Mouse (Mus musculus) kidney, adult 8-10 months (tissue): ENCODE measurements around the gene Crebrf.

Experiments
- DNase-seq, 2 experiments: peaks; one replicate each; pipeline ENCODE4 v3.0.0; 2022

The Crebrf gene

GRCm38 (mm10) chr17:26715271-26715758 is at the start of gene Crebrf:
Gene Crebrf, plus strand, starts transcription at chr17:26715650.
- peak; percentile 98 to 99 for DNase-seq

GRCm38 (mm10) chr17:26671268-26671667 is 44.2 kb upstream of the Crebrf start:
- no peak for DNase-seq

- no peak for DNase-seq
These were observed 39.6 kb upstream of the Crebrf start for GRCm38 (mm10) chr17:26675845-26676244.

- DNase-seq = peak; percentile 91 to 94
These were observed 39.2 kb upstream of the Crebrf start for GRCm38 (mm10) chr17:26676252-26676615.

- peak; percentile 58 to 66 for DNase-seq
These were observed 38.7 kb upstream of the Crebrf start for GRCm38 (mm10) chr17:26676616-26677376.

- DNase-seq = peak; percentile 41 to 70
These were observed 37.5 kb upstream of the Crebrf start for GRCm38 (mm10) chr17:26677711-26678637.

- DNase-seq = no peak
These were observed 34.2 kb upstream of the Crebrf start for GRCm38 (mm10) chr17:26681276-26681675.

GRCm38 (mm10) chr17:26686334-26687000 is 29.0 kb upstream of the Crebrf start:
- peak in 1 of 2 experiments; percentile 29 for DNase-seq

- DNase-seq = no peak
These were observed 26.4 kb upstream of the Crebrf start for GRCm38 (mm10) chr17:26688795-26689735.

GRCm38 (mm10) chr17:26689810-26690209 is 25.6 kb upstream of the Crebrf start:
- no peak for DNase-seq

- DNase-seq = no peak
These were observed 25.2 kb upstream of the Crebrf start for GRCm38 (mm10) chr17:26690236-26690635.

- DNase-seq = peak; percentile 36 to 45
These were observed 24.3 kb upstream of the Crebrf start for GRCm38 (mm10) chr17:26691110-26691509.

- no peak for DNase-seq
These were observed 22.0 kb upstream of the Crebrf start for GRCm38 (mm10) chr17:26693424-26693823.

- no peak for DNase-seq
These were observed 21.3 kb upstream of the Crebrf start for GRCm38 (mm10) chr17:26694171-26694570.

- DNase-seq = no peak
These were observed 20.3 kb upstream of the Crebrf start for GRCm38 (mm10) chr17:26695193-26695592.

- peak in 1 of 2 experiments; percentile 27 for DNase-seq
These were observed 16.6 kb upstream of the Crebrf start for GRCm38 (mm10) chr17:26698846-26699245.

GRCm38 (mm10) chr17:26699819-26700616 is 15.4 kb upstream of the Crebrf start:
- peak in 1 of 2 experiments; percentile 47 for DNase-seq

- DNase-seq = no peak
These were observed 13.9 kb upstream of the Crebrf start for GRCm38 (mm10) chr17:26701565-26701964.

- no peak for DNase-seq
These were observed 12.8 kb upstream of the Crebrf start for GRCm38 (mm10) chr17:26702621-26703020.

- no peak for DNase-seq
These were observed 11.8 kb upstream of the Crebrf start for GRCm38 (mm10) chr17:26703671-26704070.
